Mouse (Mus musculus): ENCODE measurements around the gene Tspan9. TPM values are rescaled to one million over a fixed set of nuclear protein-coding genes. Genes with fewer than 3 reads are reported as not detected.

Gene Tspan9
- total RNA-seq, 2 experiments from 2014 or later = 52.5 to 52.8 TPM

DNA sequence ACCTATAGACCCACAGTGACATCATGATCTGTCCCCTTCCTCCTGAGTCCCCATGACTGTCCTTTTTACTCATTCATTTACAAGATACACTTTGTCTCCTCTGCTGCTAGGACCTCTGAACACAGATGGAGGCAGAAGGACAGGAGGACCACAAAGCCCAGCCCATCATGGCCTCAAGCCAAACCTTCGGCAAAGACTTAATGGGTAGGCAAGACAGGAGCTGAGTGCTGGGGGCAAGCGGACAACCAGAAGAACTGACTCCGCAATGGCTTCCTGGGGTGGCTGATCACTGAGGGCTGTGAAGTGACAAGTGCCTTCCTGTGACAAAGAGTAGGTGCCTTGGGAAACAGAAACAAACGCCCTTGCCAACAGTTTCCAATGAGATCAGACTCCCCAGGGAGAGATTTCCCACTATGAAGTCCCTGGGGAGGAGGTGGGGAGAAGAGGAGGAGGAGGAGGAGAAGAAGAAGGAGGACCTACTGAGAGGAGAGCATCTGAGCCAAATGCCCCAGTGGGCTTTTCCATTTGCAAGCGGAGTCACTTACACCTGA, 67.9 kb downstream of the Tspan9 start:
- no peak for DNase-seq

DNA sequence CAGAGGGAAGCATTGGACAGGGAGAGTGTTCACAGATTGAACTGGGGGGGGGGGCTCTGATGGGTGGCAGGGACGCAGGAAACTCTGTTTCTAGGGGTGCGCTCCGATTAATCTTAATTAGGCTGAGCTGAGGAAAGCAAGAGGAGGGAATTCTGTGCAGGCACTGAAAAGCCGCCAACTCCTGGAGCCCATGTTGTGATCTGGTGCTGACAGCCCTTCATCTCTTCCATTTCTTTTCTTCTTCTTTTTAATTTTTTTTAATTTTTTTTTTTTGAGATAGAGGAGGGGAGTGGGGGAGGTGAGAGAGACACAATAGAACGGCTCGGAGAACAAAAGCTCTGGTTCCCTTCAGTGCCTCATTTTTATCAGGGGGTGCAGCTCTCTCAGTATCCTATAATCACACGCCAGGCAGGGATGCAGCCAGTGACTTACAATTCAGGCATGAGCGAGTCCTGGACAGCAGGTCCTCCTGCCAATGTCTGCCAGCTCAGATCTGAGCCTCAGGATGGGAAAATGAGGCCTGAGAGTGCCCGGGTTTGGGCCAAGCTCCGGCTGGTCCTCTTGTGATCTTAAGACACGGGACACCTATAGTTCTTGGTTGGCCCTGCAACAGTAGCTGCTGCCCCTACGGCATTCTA, 72.4 kb downstream of the Tspan9 start:
- DNase-seq = no peak

DNA sequence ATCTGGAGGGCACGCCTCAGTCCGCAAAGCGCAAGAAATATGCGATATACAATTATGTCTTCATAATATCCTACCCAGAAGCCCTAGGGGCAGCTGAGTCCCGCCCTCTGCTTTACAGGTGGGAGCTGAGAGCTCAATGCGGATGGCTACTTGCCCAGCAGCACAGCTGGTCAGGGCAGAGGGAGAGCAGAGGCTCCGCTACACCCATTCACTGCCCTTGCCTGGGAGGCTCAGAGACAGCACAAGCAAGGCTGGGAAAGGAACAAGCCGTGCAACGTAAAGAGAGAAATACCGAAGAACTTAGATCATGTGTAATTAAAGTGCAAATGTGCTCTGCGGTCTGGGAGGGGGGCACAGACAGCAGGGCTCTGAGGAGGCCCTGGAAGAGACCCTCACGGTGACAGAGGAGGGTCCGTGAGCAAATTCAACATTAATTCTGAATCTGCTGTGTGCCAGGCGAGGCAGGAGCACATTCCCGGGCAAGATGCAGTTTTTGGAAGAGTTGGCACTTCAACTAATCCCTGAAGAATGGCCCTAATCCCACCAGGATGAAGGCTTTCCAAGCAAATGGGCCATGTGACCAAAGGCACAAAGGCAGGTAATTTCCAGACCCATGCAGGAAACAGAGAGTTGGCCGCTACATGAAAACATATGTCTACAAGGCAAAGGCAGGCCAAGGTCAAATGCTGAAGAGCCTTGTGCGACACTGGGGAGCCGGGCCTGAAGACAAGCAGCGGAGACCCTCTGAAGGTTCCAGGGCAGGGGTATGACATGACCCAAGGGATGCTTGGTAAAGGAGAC, 73.1 kb downstream of the Tspan9 start:
- no peak for DNase-seq

DNA sequence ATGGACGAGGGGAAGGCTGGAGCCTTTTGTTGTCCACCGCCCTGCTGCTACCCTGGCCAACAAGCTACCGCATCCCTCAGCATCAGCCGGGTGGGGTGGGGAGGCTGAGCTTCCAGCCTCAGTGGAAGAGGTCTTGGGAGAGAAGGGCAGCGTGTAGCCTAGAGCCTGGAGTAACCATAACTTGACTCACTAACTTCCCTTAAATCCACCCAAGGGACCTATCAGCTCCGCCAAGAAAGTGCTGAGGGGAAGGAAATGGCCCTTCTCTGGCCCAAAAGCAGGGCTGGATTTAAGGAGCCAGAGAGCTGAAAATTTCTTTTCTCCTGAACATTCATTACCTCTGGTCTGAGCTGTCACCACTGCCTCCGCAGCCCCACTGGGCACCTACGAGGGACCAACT, 75.2 kb downstream of the Tspan9 start:
- DNase-seq = no peak

DNA sequence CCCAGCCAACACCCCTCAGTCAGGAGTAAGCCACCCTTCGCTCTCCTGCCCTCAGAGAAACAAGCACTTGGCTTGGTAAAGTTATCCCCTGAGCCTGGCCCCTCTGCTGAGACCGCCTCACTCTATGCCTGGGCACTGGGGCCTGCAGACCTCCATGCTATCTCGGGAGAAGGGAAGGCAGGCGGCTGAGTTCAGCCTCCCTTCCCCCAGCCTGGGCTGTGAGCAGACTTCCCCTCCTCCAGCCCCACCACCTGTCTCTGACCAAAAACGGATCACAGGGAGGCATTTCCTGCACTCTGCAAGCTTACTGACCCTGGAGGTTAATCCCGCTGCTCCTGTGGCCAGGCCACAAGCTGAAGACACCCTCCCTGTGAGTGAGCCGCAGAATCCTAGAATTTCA, 77.4 kb downstream of the Tspan9 start:
- no peak for DNase-seq

DNA sequence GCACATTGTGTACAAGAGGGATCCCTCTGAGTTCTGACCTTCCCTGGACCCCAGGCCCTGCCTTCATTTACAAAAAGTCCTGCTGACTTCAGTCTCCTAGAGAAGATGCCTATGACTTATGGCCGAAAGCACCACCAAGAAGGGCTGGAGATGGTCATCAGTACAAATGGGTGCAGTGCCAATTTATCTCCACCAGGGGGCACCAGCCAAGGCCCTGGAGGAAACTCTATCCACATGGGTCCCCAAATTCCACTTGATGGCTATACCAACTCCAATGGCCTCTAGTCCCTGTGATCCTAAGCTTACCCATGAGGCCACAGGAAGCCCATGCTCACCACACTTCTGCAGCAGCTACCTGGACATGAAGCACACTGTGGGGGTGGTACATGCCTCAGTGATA, 79.9 kb downstream of the Tspan9 start:
- no peak for DNase-seq

DNA sequence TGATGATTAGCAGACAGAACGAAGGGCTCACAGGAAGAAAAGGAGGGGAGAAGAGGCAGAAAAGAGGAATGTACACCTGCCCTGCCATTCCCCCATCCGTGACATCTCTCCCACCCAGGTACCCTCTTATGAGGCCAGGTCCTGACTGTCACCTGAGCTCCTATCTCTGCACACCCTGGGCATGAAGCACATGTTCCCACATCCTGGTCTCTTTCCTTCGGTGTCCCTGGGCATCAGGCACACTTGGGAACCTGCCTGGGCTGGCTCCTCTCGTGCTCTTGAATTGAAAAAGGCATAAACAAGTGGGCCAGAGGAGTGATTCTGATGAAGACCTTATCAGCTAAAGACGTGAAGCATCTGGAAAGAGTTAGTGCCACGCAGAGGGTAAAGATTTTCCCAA, 80.6 kb downstream of the Tspan9 start:
- no peak for DNase-seq

DNA sequence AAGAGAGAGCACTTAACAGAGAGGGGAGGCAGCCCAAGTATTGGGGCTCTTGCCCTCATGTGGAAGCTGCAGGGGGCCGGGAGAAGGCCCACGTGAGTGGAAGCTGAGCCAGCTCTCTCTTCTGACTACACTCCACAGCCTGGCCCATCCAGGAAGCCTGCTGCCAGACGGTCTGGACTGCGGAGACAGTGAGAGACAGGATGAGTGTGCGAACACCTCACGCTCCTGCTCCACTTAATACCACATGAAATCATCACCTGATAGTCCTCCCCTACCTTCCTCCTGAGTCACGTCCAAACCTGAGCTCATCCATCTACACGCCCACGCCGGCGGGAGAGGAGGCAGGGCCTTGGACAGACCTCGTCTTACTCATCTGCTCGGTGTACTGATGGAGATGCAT, 81.2 kb downstream of the Tspan9 start:
- DNase-seq = no peak

DNA sequence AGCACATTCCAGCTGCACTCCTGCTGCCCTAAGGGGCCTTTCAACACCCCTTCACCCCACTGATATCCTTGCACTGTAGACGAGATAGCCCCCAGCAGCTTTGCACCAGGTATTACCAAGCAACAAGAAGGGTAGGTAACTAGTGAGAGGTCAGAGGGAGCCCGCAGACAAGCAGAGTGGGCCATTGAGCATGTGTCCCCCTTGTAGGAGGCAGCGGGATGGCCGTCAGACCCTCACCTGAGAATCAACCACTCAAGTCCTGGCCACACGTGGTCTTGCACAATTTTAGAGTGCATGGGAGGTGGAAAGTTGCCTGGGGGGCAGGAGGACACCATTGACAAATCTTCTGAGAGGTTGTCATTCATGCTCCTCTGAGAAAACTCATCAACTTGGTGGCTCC, 82.1 kb downstream of the Tspan9 start:
- no peak for DNase-seq

DNA sequence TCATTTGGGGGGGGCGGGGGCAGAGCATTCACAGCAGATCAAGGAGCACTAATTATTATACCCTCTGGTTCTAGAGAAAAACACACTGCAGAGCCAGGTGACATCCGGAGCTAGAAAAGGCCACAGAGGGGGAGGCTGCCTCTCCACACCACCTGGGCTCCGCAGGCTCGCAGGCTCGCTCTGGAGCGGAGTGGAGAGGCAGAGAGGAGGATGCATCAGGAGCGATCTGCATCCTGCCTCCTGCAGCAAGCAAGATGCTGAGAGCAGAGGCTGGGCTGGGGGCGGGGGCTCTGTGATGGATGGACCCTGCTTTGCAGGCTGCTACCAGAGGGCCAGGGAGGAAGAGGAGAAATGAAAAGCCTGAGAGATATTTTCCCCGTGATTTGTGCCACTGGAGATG, 84.8 kb downstream of the Tspan9 start:
- DNase-seq = no peak

DNA sequence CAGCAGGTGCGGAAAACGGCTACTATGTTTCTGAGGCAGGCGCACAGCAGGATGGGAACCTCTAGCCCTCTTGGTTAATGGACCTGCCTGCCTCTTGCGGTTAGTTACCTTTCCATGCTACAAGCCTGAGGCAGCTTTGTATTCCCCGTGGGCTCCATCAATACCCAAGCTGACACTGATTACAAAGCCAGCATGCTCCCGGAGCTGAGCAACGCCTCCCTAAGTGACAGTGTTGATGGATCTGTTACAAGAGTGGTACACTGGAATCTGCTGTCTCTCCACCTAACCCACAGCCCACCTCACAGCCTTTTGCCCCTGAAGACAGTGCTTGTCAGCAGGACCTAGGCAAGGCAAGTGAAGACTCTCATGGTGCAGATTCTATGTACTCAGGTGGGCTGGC, 85.2 kb downstream of the Tspan9 start:
- DNase-seq = no peak

DNA sequence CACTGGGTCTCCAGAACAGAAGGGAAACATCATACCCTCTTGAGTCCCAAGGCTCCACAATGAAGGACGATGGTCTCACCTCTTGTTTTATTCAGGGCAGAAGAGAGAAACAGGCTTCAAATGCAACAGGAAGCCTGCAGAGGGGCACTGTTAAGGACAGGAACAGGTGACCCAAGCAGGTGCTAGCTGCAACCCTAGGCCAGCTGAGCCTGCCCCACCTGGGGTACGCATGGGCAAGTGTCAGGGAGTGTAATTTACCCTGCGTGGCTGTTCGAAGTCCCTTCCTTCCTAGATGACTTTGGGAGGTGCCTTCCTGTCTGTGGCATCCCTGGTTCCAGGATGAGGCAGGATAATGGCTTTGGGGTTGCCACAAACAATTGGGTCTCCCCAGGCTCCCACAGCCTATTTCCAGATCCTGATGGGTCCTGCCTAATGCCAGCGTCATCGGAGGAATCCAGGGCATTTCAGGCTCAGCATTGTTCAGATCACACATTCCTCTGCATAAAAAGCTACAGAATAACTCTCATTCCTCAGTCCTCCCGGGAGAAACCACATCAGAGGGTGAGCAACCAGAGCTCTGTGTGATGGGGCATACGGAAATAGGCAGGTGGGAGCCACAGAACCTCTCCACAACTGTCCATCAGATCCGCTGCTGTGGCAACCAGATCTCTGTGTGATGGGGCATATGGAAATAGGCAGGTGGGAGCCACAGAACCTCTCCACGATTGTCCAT, 90.2 kb downstream of the Tspan9 start:
- DNase-seq = no peak

DNA sequence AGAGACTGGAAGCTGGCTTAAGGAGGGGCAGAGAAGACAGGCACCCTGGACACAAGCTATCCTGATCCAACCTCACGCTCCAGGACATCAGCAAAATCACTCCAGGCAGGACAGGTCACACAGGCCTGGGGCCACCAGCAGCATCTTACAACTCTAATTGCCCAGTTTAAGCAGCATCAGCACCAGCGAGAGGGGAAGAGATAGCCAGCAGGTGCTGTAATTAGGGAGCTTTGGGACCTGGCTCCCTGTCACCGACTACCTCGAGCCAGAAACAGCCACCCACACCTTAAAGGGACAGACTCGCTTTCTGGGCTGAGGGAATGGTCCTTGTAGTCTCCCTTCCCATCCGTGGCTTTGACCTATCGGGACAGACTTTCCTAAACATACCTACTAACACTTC, 95.7 kb downstream of the Tspan9 start:
- no peak for DNase-seq

DNA sequence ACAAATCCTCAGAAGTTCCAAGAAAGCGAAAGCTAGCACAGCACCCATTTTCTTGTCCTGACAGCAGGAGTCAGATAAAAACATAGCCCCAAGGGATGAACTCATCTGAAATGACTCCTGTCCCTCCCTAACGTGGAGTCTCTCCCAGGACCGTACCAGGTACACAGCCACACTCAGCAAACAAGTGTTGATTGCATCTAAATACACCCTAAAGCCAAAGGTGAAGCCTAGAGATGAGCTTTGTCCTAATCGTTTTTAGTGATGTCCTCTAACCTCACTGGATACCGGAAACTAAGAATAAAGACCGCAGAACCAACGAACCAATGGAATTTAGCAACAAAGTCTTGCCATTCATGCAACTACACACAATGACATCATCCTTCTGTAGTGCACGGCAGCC, 96.2 kb downstream of the Tspan9 start:
- DNase-seq = no peak

DNA sequence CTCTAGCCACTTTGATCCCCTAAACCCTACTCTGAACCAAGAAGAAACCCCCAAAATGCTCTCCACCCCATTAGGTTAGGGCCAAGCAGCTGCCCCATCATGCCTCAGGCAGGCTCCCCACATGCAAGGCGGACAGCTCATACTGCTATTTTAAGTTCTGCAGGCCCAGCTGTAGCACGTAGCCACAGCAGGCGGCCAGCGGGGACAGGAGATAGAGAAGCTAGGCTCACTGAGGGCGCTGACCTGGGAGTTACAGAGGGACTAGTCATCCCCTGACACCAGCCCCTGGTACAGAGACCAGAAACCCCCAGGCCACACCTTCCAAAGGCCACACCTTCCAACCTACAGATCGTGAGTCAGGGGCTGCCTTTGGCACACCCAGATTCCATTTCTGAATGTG, 96.6 kb downstream of the Tspan9 start:
- no peak for DNase-seq

DNA sequence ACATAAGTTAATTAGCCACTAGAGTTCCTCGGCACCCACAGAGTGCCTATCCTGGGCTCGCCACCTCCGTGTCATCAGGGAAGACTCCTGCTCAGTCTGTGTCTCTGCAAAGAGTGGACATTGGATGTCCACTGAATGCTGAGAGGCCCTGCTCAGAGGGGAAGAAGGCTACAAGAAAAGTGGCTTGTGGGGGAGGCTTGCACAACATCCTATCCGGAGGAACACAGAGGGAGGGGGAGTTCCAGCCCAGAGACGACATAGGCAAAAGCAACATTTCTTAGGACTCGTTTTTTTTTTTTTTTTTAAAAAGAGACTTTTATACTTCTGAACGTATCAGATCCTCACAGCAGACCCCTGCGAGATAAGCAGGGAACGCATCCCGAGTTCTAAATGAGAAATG, 98.7 kb downstream of the Tspan9 start:
- DNase-seq = no peak

DNA sequence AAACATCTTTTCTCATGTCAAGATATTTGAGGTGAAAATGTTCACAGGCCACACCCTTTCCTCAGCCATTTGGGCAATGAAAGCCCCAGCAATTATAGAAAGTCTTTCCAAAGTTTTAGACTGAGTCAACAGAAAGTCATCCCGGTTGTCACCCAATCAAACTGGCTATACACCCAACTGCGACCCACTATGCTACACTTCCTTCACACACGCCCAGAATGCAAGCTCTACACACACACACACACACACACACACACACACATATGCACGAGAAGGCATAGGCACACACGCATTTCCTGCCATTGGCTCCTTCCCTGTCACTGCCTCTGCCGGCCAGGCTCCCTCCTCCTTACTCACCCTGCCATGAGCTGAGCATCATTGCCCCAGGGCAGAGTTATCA, 99.9 kb downstream of the Tspan9 start:
- no peak for DNase-seq

DNA sequence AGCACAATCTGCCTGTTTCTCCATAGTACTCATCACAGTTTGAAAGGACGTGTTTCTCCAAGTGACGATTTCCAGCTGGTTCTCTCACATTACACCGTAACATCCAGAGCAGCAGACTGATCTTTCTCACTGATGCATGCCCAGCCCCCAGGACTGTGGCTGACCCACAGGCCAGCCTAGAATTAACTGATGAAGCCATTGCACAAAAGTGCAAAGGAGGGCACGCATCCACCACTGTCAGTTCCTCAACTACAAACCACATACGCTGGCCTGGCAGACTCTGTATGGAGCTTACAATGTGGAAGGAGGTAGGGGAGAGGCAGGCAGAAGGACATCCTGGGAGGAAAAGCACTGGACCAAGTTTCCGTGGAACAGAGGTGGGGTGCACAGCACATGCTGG, 101.6 kb downstream of the Tspan9 start:
- DNase-seq = no peak

DNA sequence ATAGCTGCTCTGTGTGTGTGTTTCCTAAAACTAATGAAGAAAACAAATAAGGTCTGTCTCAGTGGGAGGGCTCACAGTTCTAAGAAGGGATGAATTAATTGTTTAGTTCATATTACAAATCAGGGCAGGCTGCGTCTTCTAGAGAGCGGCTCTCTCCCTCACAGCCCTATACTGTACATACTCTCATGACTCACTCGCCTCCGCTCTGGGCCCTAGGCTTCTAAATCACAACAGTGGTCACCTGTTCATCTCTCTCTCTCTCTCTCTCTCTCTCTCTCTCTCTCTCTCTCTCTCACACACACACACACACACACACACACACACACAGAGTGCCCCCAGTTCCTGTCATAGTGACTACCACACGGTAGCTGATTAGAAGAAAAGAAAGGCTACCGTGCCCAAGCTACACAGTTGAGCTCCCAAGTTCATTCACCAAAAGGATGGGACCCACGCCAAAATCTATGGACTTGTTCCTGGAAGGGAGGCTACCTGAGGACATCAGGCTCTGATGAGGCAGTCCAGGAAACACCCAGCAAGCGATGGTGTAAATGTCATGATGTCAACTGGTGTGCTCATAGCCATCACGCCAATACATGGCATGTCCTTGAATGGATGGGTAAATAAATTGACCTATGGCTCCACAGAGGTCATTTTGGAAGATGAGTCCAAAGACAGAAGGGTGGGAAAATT, 104.2 kb downstream of the Tspan9 start:
- DNase-seq = no peak

DNA sequence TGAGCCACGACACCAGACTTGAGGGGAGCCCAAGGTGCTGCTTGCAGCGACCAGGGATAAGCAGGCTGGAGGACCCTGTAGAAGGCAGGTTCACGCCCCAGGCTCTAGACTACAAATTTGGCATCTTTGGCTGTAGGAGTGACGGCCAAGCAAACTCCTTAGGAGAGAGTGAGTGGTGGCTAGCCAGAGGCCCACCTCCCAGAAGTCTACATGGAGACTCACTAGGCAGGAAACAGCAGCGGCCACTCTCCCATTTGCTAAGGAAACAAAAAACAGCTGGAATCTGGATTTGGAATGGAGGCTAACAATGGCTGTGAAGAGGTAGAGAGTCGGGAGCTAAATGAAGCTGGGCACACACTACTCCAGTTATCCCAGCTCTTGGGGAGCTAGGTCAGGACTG, 104.8 kb downstream of the Tspan9 start:
- no peak for DNase-seq

DNA sequence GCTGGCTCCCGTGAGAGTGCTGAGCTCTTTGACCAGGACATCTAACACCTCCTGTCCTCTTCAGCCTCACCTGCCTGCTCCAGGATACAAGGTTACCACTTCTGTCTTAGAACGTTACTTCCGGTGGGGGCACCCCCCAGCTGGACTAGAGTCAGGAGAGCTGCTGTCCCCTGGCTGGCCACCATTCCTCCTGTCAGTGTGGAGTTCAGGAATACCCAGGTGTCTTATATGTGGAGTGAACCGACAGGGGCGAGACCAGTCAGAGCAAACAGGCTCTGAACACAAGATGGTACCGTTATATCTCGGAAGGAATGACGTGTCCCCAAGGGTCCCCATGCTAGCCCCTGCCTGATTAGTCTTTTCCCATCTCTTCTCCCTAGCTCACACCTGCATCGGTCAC, 106.8 kb downstream of the Tspan9 start:
- DNase-seq = no peak

DNA sequence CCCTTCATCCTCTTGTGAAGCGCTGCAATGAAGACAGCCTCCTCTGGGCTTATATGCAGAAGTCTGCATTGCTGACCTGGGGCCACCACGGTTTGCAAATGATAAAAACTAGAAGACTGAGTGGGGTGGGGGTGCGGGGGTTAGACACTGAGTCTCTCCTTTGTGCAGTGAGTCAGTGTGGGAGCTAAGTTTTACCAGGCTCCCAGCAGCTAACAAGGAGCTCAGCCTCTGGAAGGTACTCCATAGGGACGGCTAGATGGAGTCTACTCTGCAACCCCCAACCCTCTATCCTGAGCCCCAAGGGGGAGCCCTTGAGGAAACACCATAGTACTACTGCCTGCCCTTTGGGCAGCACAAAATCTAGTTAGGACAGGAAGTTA, 107.5 kb downstream of the Tspan9 start:
- no peak for DNase-seq
